Mouse (Mus musculus) E14TG2a.4 (cell line): ENCODE data around the gene Smcr8.

Experiments
- CTCF ChIP-seq: conservative IDR thresholded peaks from 2 replicates; pipeline ENCODE4 v1.5.1; 2014; ENCODE audit warnings: low read length
- NANOG ChIP-seq: IDR thresholded peaks from 2 replicates; pipeline ENCODE4 v1.6.1; 2014; ENCODE audit warnings: borderline replicate concordance, low read length, mixed read lengths
- POU5F1 ChIP-seq: IDR thresholded peaks from 2 replicates; pipeline ENCODE4 v1.6.1; 2014; ENCODE audit warnings: low read length, borderline replicate concordance

DNA sequence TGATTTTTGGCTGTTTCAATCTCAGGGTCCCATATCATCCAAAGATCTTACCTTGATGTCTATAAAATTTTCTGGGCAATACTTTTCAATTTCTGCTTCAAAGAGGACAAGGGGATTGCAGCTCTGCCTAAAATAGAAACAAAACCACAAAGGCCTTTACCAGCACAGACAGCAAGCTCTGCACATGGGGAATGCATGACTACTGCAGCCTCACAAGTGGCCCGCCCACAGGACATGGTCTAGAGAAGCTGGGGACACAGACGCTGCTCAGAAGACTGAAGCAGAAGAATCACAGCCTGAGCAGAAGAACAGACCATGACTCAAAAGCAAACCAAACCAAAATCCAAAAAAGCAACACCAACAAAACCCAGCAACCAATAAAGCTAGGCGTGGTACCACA is 15.6 kb upstream of the Smcr8 start:
- no peak for TF ChIP-seq CTCF
- TF ChIP-seq NANOG: no peak
- no peak for TF ChIP-seq POU5F1
